Mouse (Mus musculus) liver, postnatal 0 days (tissue): ENCODE data around the gene Cpped1.

Experiments
- CTCF ChIP-seq: sonication (generic); IDR thresholded peaks from 2 replicates; pipeline ENCODE4 v1.5.1; 2016; ENCODE audit warnings: antibody characterized with exemption, low read depth
- EP300 ChIP-seq: IDR thresholded peaks from 2 replicates; pipeline ENCODE4 v1.6.1; 2016; ENCODE audit warnings: antibody characterized with exemption, low read depth, mild to moderate bottlenecking

DNA sequence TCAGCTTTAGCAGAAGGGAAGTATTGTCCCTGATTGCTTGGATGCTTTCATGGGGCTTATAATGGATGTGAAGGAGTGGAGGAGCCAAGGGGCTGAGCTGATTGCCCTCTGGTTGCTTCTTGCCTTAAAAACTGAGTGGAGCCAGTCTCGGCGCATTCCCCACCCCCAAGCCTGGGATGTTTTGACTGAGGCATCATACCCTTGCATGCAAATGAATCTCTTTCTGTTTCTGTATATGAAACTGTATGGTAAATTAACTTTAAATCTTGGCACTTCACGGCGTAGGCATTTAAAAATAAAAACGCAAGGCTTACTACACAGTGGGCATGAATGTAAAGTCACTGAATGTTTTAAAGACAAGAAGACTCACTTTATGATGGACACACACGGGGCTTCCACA is 30.0 kb downstream of the Cpped1 start:
- no peak for TF ChIP-seq CTCF
- TF ChIP-seq EP300 = no peak
